Mouse (Mus musculus): ENCODE measurements at regions not wholly inside any gene's neighbourhood (a gene's known extent, or its start where the extent isn't known, plus 50 kb on each side); places are given as distances from the start of the nearest gene placed in this dataset.

DNA sequence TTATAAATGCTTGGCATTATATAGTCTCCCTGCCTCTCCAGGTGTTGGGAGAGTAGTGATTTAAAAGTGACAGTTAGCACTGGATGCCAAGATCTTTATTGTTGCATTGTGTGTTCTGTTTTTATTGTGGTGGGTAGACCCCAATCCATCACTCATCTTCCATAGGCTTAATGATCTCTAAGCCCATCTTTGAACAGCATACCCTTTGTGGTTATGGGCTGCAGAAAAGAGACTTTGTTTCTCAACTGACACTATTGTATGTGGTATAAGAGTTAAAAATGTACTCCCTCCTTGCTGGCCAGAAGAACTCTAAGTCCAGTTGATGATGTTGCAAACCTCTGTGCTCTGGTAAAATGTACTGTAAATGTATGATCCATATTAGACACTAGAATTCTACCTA, 727.5 kb downstream of the Flrt2 start:
- no peak overlapping the region for H3K4me2 ChIP-seq
- no peak overlapping the region for H3K27ac ChIP-seq
- H3K4me3 ChIP-seq, result no peak overlapping the region
- no peaks in the 10 kb centered on the region for H3K4me1 ChIP-seq (replicated peaks)
- H3K9me3 ChIP-seq (replicated peaks), result no peaks in the 10 kb centered on the region
- no peak for ATAC-seq (replicated peaks; ENCODE audit: insufficient number of reproducible peaks, insufficient read depth, low FRiP score, low read depth)
- H3K9ac ChIP-seq, result no peak overlapping the region
- H3K36me3 ChIP-seq, result no peaks in the 10 kb centered on the region
- H3K27me3 ChIP-seq, result no peaks in the 10 kb centered on the region

DNA sequence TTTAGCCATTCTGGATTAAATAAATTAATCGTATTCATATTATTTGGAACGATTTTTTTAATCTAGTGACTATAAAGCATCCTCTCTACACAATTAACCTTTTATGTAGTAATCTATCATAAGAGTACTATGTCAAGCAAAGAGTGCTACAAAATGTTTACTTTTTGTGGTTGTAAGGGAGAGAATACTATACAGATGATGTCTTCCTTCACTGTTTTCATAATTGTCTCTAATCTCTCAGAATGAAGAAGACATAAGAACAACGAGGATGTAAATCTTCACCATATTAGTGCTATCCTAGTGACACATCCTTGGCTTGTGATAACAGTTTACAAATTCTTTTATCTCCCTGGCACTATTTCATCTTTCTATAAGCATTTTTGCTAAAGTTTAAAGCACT, 735.6 kb downstream of the Flrt2 start:
- no peaks in the 10 kb centered on the region for H3K9me3 ChIP-seq (replicated peaks)
- H3K4me2 ChIP-seq, result no peak overlapping the region
- H3K4me3 ChIP-seq, result no peak overlapping the region
- 62% methylated on average over 3 of the region's 3 CpGs for WGBS
- H3K36me3 ChIP-seq, result no peaks in the 10 kb centered on the region
- no peak overlapping the region for H3K9ac ChIP-seq
- H3K27me3 ChIP-seq, result no peaks in the 10 kb centered on the region
- no peak overlapping the region for H3K27ac ChIP-seq
- no peak for ATAC-seq (replicated peaks; ENCODE audit: insufficient number of reproducible peaks, insufficient read depth, low FRiP score, low read depth)
- no peaks in the 10 kb centered on the region for H3K4me1 ChIP-seq (replicated peaks)

DNA sequence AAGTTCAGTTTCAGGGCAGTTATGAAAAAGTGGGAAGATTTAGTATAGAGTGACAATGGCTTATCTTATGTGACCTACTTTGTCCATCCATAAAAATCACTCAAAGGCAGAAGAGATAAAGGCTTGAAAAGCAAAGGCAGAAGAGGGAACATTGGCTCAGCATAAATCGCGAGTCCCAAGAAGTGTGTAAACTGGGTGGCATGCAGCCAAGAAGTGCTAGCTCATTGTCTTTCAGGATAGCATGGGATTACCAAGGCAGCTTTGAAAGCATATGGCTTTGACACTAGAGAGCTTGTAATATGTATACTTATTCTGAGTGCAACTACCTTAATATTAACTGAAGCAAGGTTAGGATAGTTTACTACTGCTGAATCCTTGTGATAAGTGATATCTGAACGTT, 750.5 kb downstream of the Flrt2 start:
- H3K9ac ChIP-seq, result no peak overlapping the region
- no peak overlapping the region for H3K27ac ChIP-seq
- H3K4me1 ChIP-seq (replicated peaks), result no peaks in the 10 kb centered on the region
- 72% methylated on average over 3 of the region's 3 CpGs for WGBS
- no peaks in the 10 kb centered on the region for H3K9me3 ChIP-seq (replicated peaks)
- no peaks in the 10 kb centered on the region for H3K27me3 ChIP-seq
- ATAC-seq (replicated peaks; ENCODE audit: insufficient number of reproducible peaks, insufficient read depth, low FRiP score, low read depth), result no peak
- H3K36me3 ChIP-seq, result no peaks in the 10 kb centered on the region
- H3K4me2 ChIP-seq, result no peak overlapping the region
- H3K4me3 ChIP-seq, result no peak overlapping the region

DNA sequence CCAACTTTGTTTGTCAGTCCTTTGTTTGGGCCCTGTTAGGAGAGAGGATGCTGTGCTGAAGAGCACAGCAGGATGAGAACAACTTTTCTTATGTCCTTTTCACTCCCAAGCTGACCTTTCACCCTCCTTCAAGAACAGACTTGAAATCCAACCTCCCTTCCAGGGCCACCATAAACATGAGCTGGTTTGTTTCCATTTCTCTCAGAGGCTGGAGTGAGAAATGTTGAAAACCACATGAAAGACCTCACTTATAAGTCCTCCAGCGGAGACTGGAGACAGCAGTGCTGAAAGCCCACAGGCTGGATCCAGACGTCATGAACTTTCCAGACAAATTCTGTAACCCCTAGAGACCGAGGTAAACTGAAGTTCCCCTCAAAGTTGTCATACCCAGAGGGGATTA, 761.3 kb downstream of the Flrt2 start:
- Histone ChIP-seq H3K4me1 (replicated peaks) (no peaks in the 10 kb centered on the region), H3K27me3 (no peaks in the 10 kb centered on the region), H3K9ac (no peak overlapping the region), H3K9me3 (replicated peaks) (no peaks in the 10 kb centered on the region), H3K4me2 (no peak overlapping the region), H3K27ac (no peak overlapping the region), H3K36me3 (no peaks in the 10 kb centered on the region), H3K4me3 (no peak overlapping the region)
- WGBS, result 33% methylated on average over 3 of the region's 3 CpGs
- no peak for ATAC-seq (replicated peaks; ENCODE audit: insufficient number of reproducible peaks, insufficient read depth, low FRiP score, low read depth)

DNA sequence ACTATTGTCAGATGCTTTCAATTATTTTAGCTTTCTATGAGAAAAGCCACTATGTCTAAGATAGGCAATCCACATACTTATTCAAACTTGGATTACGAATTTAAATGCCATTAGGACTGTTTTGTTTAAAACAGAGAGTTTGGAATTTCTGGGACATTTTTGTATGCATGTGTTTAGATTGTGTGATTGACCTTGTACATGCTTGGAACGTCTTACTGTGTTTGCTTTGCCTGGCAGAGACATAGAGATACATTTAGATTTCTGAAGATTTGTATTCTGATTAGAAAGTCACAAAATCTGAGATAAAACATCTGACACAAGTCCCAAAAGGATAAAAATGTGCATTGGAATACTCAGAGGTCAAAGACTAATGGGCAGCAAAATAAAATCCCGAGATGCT, 784.3 kb downstream of the Flrt2 start:
- Histone ChIP-seq H3K4me1 (replicated peaks) (no peaks in the 10 kb centered on the region), H3K27me3 (no peaks in the 10 kb centered on the region), H3K4me3 (no peak overlapping the region), H3K9me3 (replicated peaks) (no peaks in the 10 kb centered on the region), H3K36me3 (no peaks in the 10 kb centered on the region), H3K4me2 (no peak overlapping the region), H3K9ac (no peak overlapping the region), H3K27ac (no peak overlapping the region)
- no peak for ATAC-seq (replicated peaks; ENCODE audit: insufficient number of reproducible peaks, insufficient read depth, low FRiP score, low read depth)
- WGBS, result 46% methylated on average over 3 of the region's 3 CpGs

DNA sequence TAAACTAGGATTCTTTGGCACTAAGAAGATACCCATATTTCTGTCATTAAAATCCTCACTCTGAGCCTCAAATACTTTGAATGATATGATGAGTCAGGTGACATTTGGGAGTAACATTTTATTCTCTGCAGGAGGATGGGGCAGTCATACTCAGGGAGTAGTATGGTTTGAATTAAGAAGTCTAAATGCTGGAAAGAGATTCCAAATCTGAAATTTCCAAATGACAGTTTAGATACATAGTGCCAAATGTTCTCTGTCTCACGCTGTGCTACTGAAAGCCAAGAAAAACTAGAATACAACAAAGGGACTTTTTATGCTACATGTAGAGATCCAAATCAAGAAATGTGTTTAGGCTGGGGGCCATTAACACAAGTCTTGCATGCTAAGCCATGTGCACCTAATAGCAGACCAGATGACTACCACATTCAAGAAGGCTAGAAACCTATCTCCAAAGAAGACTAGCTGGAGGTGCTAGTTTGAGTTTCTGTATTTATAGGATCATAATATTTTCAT, 796.5 kb downstream of the Flrt2 start:
- no peaks in the 10 kb centered on the region for H3K36me3 ChIP-seq
- H3K27me3 ChIP-seq, result no peaks in the 10 kb centered on the region
- H3K9ac ChIP-seq, result no peak overlapping the region
- no peak for ATAC-seq (replicated peaks; ENCODE audit: insufficient number of reproducible peaks, insufficient read depth, low FRiP score, low read depth)
- no peaks in the 10 kb centered on the region for H3K9me3 ChIP-seq (replicated peaks)
- H3K4me1 ChIP-seq (replicated peaks), result no peaks in the 10 kb centered on the region
- no peak overlapping the region for H3K4me2 ChIP-seq
- WGBS, result 58% methylated on average over 1 of the region's 1 CpGs
- no peak overlapping the region for H3K27ac ChIP-seq
- H3K4me3 ChIP-seq, result no peak overlapping the region

DNA sequence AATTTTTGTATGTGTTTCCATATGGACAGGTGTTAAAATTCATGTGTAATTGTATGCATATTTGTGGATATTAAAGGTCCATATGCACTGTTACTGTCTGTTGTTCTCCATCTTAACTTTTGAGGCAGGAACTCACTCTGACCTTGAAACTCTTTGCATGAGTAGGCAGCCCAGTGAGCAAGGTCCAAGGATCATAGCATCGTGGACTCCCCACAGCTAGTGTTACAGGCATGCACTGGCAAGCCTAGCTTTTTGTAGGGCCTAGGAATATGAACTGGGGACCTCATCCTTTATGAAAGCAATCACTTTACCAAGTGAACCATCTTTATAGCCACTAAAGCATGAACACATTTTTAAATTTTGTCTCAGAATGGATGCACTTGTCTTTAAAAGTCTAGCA, 817.6 kb downstream of the Flrt2 start:
- H3K9me3 ChIP-seq (replicated peaks), result no peaks in the 10 kb centered on the region
- H3K4me1 ChIP-seq (replicated peaks), result no peaks in the 10 kb centered on the region
- no peak overlapping the region for H3K4me2 ChIP-seq
- H3K36me3 ChIP-seq, result no peaks in the 10 kb centered on the region
- no peak for ATAC-seq (replicated peaks; ENCODE audit: insufficient number of reproducible peaks, insufficient read depth, low FRiP score, low read depth)
- H3K27ac ChIP-seq, result no peak overlapping the region
- no peak overlapping the region for H3K4me3 ChIP-seq
- WGBS, result 67% methylated on average over 1 of the region's 1 CpGs
- H3K9ac ChIP-seq, result no peak overlapping the region
- no peaks in the 10 kb centered on the region for H3K27me3 ChIP-seq

DNA sequence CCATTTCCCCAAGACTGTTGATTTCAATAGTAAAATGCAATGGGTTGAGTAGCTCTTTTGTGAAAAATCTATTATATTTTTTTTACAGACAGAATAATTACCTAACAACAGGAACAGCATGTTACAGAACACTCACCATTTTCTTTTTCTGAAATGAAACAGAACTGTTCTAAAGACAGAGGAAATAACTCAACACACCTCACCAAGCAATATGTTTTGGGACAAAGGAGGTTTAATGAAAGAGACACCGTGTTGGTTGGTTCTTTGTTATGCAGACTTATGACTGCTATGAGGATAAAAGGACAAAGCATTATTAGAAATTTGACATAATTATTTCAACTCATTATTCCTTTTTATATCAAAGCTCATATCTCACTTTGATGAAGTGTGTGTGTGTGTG, 866.8 kb downstream of the Flrt2 start:
- Histone ChIP-seq H3K27ac (no peak overlapping the region), H3K27me3 (no peaks in the 10 kb centered on the region), H3K9me3 (replicated peaks) (no peaks in the 10 kb centered on the region), H3K9ac (no peak overlapping the region), H3K4me1 (replicated peaks) (no peaks in the 10 kb centered on the region), H3K4me2 (no peak overlapping the region), H3K4me3 (no peak overlapping the region), H3K36me3 (no peaks in the 10 kb centered on the region)
- 80% methylated on average over 1 of the region's 1 CpGs for WGBS
- no peak for ATAC-seq (replicated peaks; ENCODE audit: insufficient number of reproducible peaks, insufficient read depth, low FRiP score, low read depth)

DNA sequence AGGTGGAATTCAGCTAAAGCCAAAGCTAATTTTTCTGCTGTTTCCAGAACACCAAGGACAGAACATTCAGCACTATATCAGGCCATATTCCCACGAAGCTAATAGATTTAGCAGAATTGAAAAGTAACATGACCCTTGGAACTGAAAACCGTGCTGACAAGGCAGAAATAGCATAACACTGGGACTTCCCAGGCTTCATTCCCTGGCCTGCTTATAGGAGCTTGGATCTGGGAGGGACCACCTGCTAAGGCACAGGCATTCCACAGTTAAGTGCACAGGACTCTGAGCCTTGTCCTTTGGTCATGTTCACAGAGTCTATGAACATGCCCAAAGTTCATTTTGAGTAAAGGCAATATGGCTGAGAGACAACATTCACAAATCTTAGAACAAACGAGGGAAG, 902.8 kb downstream of the Flrt2 start:
- Histone ChIP-seq H3K27ac (no peak overlapping the region), H3K4me1 (replicated peaks) (no peaks in the 10 kb centered on the region), H3K4me3 (no peak overlapping the region), H3K4me2 (no peak overlapping the region), H3K9ac (no peak overlapping the region), H3K36me3 (no peaks in the 10 kb centered on the region), H3K27me3 (no peaks in the 10 kb centered on the region), H3K9me3 (replicated peaks) (no peaks in the 10 kb centered on the region)
- ATAC-seq (replicated peaks; ENCODE audit: insufficient number of reproducible peaks, insufficient read depth, low FRiP score, low read depth), result no peak
- WGBS, result 46% methylated on average over 3 of the region's 3 CpGs

DNA sequence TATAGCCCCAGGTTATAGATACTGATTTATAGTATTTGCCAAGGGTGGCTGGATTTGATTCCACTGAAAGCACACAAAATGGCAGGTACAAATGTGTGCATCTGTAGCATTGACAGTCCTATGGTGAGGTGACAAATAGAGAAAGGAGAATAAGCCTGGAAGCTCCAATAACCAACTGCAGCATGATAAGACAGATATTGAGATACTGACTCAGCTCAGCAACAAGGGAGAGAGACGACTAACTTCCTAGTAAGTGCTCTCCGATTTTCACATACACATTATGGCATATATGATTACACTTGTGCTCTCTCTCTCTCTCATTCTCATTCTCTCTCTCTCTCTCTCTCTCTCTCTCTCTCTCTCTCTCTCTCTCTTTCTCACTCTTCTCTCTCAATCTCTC, 923.1 kb downstream of the Flrt2 start:
- 58% methylated on average over 2 of the region's 2 CpGs for WGBS
- no peak for ATAC-seq (replicated peaks; ENCODE audit: insufficient number of reproducible peaks, insufficient read depth, low FRiP score, low read depth)
- H3K4me3 ChIP-seq, result no peak overlapping the region
- no peaks in the 10 kb centered on the region for H3K27me3 ChIP-seq
- no peaks in the 10 kb centered on the region for H3K9me3 ChIP-seq (replicated peaks)
- H3K4me2 ChIP-seq, result no peak overlapping the region
- no peak overlapping the region for H3K9ac ChIP-seq
- H3K27ac ChIP-seq, result no peak overlapping the region
- no peaks in the 10 kb centered on the region for H3K4me1 ChIP-seq (replicated peaks)
- no peaks in the 10 kb centered on the region for H3K36me3 ChIP-seq

DNA sequence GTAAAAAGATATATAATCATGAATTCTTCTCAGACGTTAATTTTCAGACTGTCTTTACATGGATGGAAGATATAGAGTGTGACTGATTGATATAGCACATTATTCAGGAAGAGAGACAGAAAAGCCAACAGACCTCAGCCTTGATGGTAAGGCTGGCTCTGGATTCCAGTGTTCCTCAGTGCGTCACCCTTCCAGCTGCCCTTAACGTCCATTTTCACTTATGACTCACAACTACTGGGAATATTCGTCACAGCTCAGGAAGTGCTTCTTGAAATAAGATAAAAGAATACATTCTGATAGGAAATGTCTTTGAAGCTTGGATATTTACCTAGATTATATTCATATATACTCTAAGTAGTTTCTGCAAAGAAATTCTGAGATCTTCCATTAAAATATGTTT, 923.8 kb downstream of the Flrt2 start:
- Histone ChIP-seq H3K27me3 (no peaks in the 10 kb centered on the region), H3K9ac (no peak overlapping the region), H3K27ac (no peak overlapping the region), H3K36me3 (no peaks in the 10 kb centered on the region), H3K4me1 (replicated peaks) (no peaks in the 10 kb centered on the region), H3K9me3 (replicated peaks) (no peaks in the 10 kb centered on the region), H3K4me3 (no peak overlapping the region), H3K4me2 (no peak overlapping the region)
- ATAC-seq (replicated peaks; ENCODE audit: insufficient number of reproducible peaks, insufficient read depth, low FRiP score, low read depth), result no peak
- 58% methylated on average over 4 of the region's 4 CpGs for WGBS

DNA sequence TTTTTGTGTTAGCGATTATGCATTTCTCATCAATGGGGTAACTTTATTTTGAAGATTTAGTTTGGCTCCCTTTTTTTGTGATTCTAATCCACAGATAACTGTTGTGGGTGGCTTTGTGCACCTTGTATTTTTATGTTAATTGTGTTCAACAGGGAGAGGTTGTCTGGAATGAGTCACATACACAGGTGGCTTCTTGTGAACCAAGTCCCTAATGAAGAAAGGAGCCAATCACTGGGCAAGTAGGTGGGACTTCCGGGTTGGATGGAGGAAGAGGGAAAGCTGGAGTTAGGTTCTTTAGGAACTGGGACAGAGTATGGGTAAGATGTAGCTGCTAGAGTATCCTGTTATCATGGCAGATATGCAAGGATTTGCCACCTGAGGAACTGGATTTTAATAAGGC, 925.2 kb downstream of the Flrt2 start:
- H3K27me3 ChIP-seq, result no peaks in the 10 kb centered on the region
- no peak overlapping the region for H3K4me3 ChIP-seq
- H3K4me1 ChIP-seq (replicated peaks), result no peaks in the 10 kb centered on the region
- no peak overlapping the region for H3K27ac ChIP-seq
- no peaks in the 10 kb centered on the region for H3K9me3 ChIP-seq (replicated peaks)
- ATAC-seq (replicated peaks; ENCODE audit: insufficient number of reproducible peaks, insufficient read depth, low FRiP score, low read depth), result no peak
- WGBS, result 77% methylated on average over 2 of the region's 2 CpGs
- H3K36me3 ChIP-seq, result no peaks in the 10 kb centered on the region
- no peak overlapping the region for H3K4me2 ChIP-seq
- H3K9ac ChIP-seq, result no peak overlapping the region
